In the genomic region with DNA sequence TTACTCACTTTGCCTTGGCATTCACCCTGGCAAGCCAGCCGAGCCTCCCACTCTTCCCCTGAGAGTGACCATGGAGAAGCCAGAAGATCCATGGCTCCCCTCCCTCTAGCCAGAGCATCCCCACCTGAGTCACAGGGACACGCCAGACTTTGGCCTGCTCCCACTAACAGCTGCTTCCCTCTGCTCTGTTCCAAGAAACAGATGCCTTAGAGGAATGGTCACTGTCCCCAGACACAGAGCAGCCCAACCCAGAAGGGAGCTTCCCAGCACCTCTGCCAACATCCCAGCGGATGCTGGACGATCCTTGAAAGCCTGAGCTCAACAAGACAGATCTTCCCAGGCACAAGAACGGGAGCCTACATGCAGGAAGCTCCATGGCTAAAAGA, we compare ENCODE assay signal across 10 mouse cellular contexts.
A peak's percentile ranks its signal among the peaks of the same experiment; 100 is the strongest.
DNase-seq lines count a peak whose midpoint lies in the region; ATAC-seq lines count a peak whose summit lies in the region.
"Had no signal": no experiment of that assay in that cellular context is flagged by ENCODE, and none has a peak within 500 bp of the region (broad histone marks: within the 10 kb centered on the region; RNA-seq: fewer than 3 reads in every experiment).

No protein-coding gene starts in this region.

- ATAC-seq in forebrain, embryonic 11.5 days (replicated peaks; ENCODE audit: low FRiP score): no peak
- no peak for ATAC-seq in forebrain, embryonic 12.5 days (ENCODE audit: low FRiP score)
- ATAC-seq: forebrain, embryonic 16.5 days had no signal

- no peak overlapping the region for H3K4me2 ChIP-seq in forebrain, embryonic 11.5 days (ENCODE audit: low read depth, low read length, severe bottlenecking)
- H3K4me2 ChIP-seq in forebrain, embryonic 12.5 days: no peak overlapping the region

- WGBS in forebrain, embryonic 11.5 days: 88% methylated on average over 5 of the region's 5 CpGs
- WGBS in forebrain, embryonic 12.5 days: 88% methylated on average over 5 of the region's 5 CpGs

- no peak overlapping the region for H3K9ac ChIP-seq in forebrain, embryonic 11.5 days (ENCODE audit: low read length)
- no peak overlapping the region for H3K9ac ChIP-seq in forebrain, embryonic 12.5 days

- intact Hi-C loops in left cerebral cortex, postnatal 4 days (cut with DNase I): no loop called here
- intact Hi-C loops in left cerebral cortex, postnatal 10 days (cut with DNase I): no loop called here

- DNase-seq in left cerebral cortex, postnatal 4 days: peak; percentile 51
- no peak for DNase-seq in left cerebral cortex, postnatal 10 days (ENCODE audit: extremely low spot score in 1 of 2, low spot score in 2 of 2)
- peak; percentile 61 for DNase-seq in fibroblast of lung, adult 2 months (ENCODE audit: low read depth)
- peak; percentile 72 for DNase-seq in heart, postnatal 4 days
- peak; percentile 82 for DNase-seq in skeletal muscle tissue, adult 2 months (ENCODE audit: low read depth, low spot score)
- no peak for DNase-seq in forebrain, embryonic 11.5 days (ENCODE audit: low spot score)
- DNase-seq in thymus, postnatal 10 days (ENCODE audit: low spot score in 2 of 2): no peak
- DNase-seq: layer of hippocampus, postnatal 36 days had no signal

- H3K9me3 ChIP-seq in forebrain, embryonic 11.5 days (ENCODE audit: control insufficient read depth, low read length): no peaks in the 10 kb centered on the region
- H3K9me3 ChIP-seq in forebrain, embryonic 12.5 days: no peaks in the 10 kb centered on the region

- H3K4me1 ChIP-seq in forebrain, embryonic 11.5 days (replicated peaks; ENCODE audit: control insufficient read depth, insufficient read depth, low read length): 0 out of 2 replicates have a peak, but pooled peaks cover 3% of the 10 kb centered on the region
- H3K4me1 ChIP-seq in forebrain, embryonic 12.5 days: peaks cover 33% of the 10 kb centered on the region

- no peak overlapping the region for H3K27ac ChIP-seq in forebrain, embryonic 11.5 days (ENCODE audit: low read depth, low read length)
- H3K27ac ChIP-seq in forebrain, embryonic 12.5 days: no peak overlapping the region

- no peaks in the 10 kb centered on the region for H3K27me3 ChIP-seq in forebrain, embryonic 11.5 days (ENCODE audit: control insufficient read depth, insufficient read depth, low read length)
- H3K27me3 ChIP-seq in forebrain, embryonic 12.5 days: no peaks in the 10 kb centered on the region

- H3K4me3 ChIP-seq in forebrain, embryonic 11.5 days (ENCODE audit: low read depth, low read length): no peak overlapping the region
- no peak overlapping the region for H3K4me3 ChIP-seq in forebrain, embryonic 12.5 days (replicated peaks)

- no peaks in the 10 kb centered on the region for H3K36me3 ChIP-seq in forebrain, embryonic 11.5 days (ENCODE audit: control insufficient read depth, insufficient read depth, low read length)
- no peaks in the 10 kb centered on the region for H3K36me3 ChIP-seq in forebrain, embryonic 12.5 days (replicated peaks)

Comparison
In these comparisons a context has a peak if more than half of its experiments do, and no peak if none do; other contexts are left out.
1. DNase-seq: peak in left cerebral cortex, postnatal 4 days (single experiment), fibroblast of lung, adult 2 months (single experiment), heart, postnatal 4 days (single experiment) and skeletal muscle tissue, adult 2 months (single experiment); none in left cerebral cortex, postnatal 10 days (0 of 2), forebrain, embryonic 11.5 days (single experiment) and thymus, postnatal 10 days (0 of 2).